Mouse (Mus musculus) ovary, postnatal 14 days (tissue): ENCODE results near the gene Clec12a.
"Not testable (repeated sequence)": the region's sequence is repeated elsewhere in the genome, so short reads cannot be mapped to it uniquely, and the experiment has no call there.

Source experiments
- DNase-seq: peaks from one replicate; pipeline ENCODE4 v3.0.0; 2022; ENCODE audit warnings: low spot score

Gene Clec12a

GRCm38 (mm10) chr6:129342391-129342790 lies at the start of gene Clec12a:
TSS of gene Clec12a (plus strand) at chr6:129342691.
- not testable (repeated sequence) for DNase-seq

GRCm38 (mm10) chr6:129304180-129304579 lies 38.3 kb upstream of the Clec12a start:
- DNase-seq: no peak

- DNase-seq: no peak
Observed at GRCm38 (mm10) chr6:129312499-129312898, 30.0 kb upstream of the Clec12a start.

GRCm38 (mm10) chr6:129314655-129315168 lies 27.8 kb upstream of the Clec12a start:
- no peak for DNase-seq

GRCm38 (mm10) chr6:129315698-129316097 lies 26.8 kb upstream of the Clec12a start:
- no peak for DNase-seq

- no peak for DNase-seq
Observed at GRCm38 (mm10) chr6:129316463-129316862, 26.0 kb upstream of the Clec12a start.

- DNase-seq: no peak
Observed at GRCm38 (mm10) chr6:129318395-129318794, 24.1 kb upstream of the Clec12a start.

- DNase-seq: no peak
Observed at GRCm38 (mm10) chr6:129319331-129319730, 23.2 kb upstream of the Clec12a start.

- DNase-seq: no peak
Observed at GRCm38 (mm10) chr6:129326016-129326415, 16.5 kb upstream of the Clec12a start.

GRCm38 (mm10) chr6:129326568-129327150 lies 15.8 kb upstream of the Clec12a start:
- no peak for DNase-seq

- no peak for DNase-seq
Observed at GRCm38 (mm10) chr6:129331610-129332009, 10.9 kb upstream of the Clec12a start, which contains the start of gene 4922502D21Rik. TSS of gene 4922502D21Rik (minus strand) at chr6:129331796.

- DNase-seq: peak; percentile 9
Observed at GRCm38 (mm10) chr6:129333674-129334078, 8.8 kb upstream of the Clec12a start.

GRCm38 (mm10) chr6:129337751-129338150 lies 4.7 kb upstream of the Clec12a start:
- DNase-seq: no peak

GRCm38 (mm10) chr6:129344408-129344807 lies 1.9 kb downstream of the Clec12a start:
- no peak for DNase-seq

- no peak for DNase-seq
Observed at GRCm38 (mm10) chr6:129349524-129350352, 7.2 kb downstream of the Clec12a start.

- DNase-seq: no peak
Observed at GRCm38 (mm10) chr6:129351091-129351490, 8.6 kb downstream of the Clec12a start.

GRCm38 (mm10) chr6:129355774-129356173 lies 13.3 kb downstream of the Clec12a start:
- DNase-seq: no peak

- DNase-seq: no peak
Observed at GRCm38 (mm10) chr6:129356430-129356829, 13.9 kb downstream of the Clec12a start.

- DNase-seq: no peak
Observed at GRCm38 (mm10) chr6:129359515-129359914, 17.0 kb downstream of the Clec12a start.

GRCm38 (mm10) chr6:129363942-129364341 lies 21.5 kb downstream of the Clec12a start:
- no peak for DNase-seq

- peak; percentile 51 for DNase-seq
Observed at GRCm38 (mm10) chr6:129365959-129366359, 23.5 kb downstream of the Clec12a start.

GRCm38 (mm10) chr6:129369374-129370132 lies 27.1 kb downstream of the Clec12a start:
- no peak for DNase-seq
